In genomic region chr12:117041409-117041808, GRCm38 (mm10) we compare ENCODE assay signal across 28 mouse cellular contexts.
DNase-seq lines count a peak whose midpoint lies in the region; ATAC-seq and TF ChIP-seq lines count a peak whose summit lies in the region.
"Had no signal": no experiment of that assay in that cellular context is flagged by ENCODE, and none has a peak within 500 bp of the region (broad histone marks: within the 10 kb centered on the region; RNA-seq: fewer than 3 reads in every experiment).

No protein-coding gene starts in this region.

- intact Hi-C loops in heart, adult 2 months (cut with DNase I) = no loop called here

- no peaks in the 10 kb centered on the region for H3K9me3 ChIP-seq in heart, postnatal 0 days (replicated peaks; ENCODE audit: control insufficient read depth, low read length)
- H3K9me3 ChIP-seq in kidney, postnatal 0 days (replicated peaks; ENCODE audit: low read length) = no peaks in the 10 kb centered on the region
- no peaks in the 10 kb centered on the region for H3K9me3 ChIP-seq in kidney, embryonic 16.5 days (ENCODE audit: low read length)
- H3K9me3 ChIP-seq in midbrain, embryonic 11.5 days (ENCODE audit: control insufficient read depth, low read length) = no peaks in the 10 kb centered on the region; the same call in 1 of the 2 replicates
- H3K9me3 ChIP-seq in midbrain, embryonic 13.5 days = no peaks in the 10 kb centered on the region
- H3K9me3 ChIP-seq: embryonic facial prominence, embryonic 10.5 days; embryonic facial prominence, embryonic 15.5 days had no signal

- H3K79me2 ChIP-seq in heart, adult 2 months (replicated peaks; ENCODE audit: control insufficient read depth, insufficient read depth, low read length) = no peaks in the 10 kb centered on the region

- TF ChIP-seq EP300 in heart, postnatal 0 days (IDR thresholded peaks at IDR 0.05; ENCODE audit: low read depth) = no peak
- TF ChIP-seq EP300 in heart, adult 2 months (IDR thresholded peaks at IDR 0.05; ENCODE audit: insufficient read depth, low read depth, low read length) = no peak

- no peaks in the 10 kb centered on the region for H3K4me1 ChIP-seq in heart, postnatal 0 days (ENCODE audit: control insufficient read depth, insufficient read depth)
- H3K4me1 ChIP-seq in heart, adult 2 months (ENCODE audit: control insufficient read depth, insufficient read depth, low read length) = no peaks in the 10 kb centered on the region
- no peaks in the 10 kb centered on the region for H3K4me1 ChIP-seq in kidney, postnatal 0 days (replicated peaks; ENCODE audit: insufficient read depth, low read length)
- H3K4me1 ChIP-seq in kidney, embryonic 16.5 days (ENCODE audit: insufficient read depth, low read length) = no peaks in the 10 kb centered on the region
- H3K4me1 ChIP-seq in midbrain, embryonic 11.5 days (ENCODE audit: control insufficient read depth, insufficient read depth, low read length) = peaks cover 9% of the 10 kb centered on the region
- peaks cover 13% of the 10 kb centered on the region for H3K4me1 ChIP-seq in midbrain, embryonic 13.5 days (replicated peaks)
- H3K4me1 ChIP-seq: embryonic facial prominence, embryonic 10.5 days; embryonic facial prominence, embryonic 15.5 days; hindbrain, embryonic 15.5 days had no signal

- no peak for TF ChIP-seq POLR2A in heart, adult 2 months (IDR thresholded peaks at IDR 0.05; ENCODE audit: insufficient read depth, low read depth, low read length)

- no peak overlapping the region for H3K4me2 ChIP-seq in heart, postnatal 0 days (ENCODE audit: low read depth, low read length)
- no peak overlapping the region for H3K4me2 ChIP-seq in kidney, postnatal 0 days (ENCODE audit: low read length)
- no peak overlapping the region for H3K4me2 ChIP-seq in kidney, embryonic 16.5 days (replicated peaks; ENCODE audit: low read depth, low read length)
- H3K4me2 ChIP-seq in midbrain, embryonic 11.5 days = no peak overlapping the region
- no peak overlapping the region for H3K4me2 ChIP-seq in midbrain, embryonic 13.5 days (replicated peaks)
- H3K4me2 ChIP-seq: embryonic facial prominence, embryonic 15.5 days; forebrain, embryonic 12.5 days; hindbrain, embryonic 15.5 days; lung, embryonic 14.5 days; midbrain, embryonic 12.5 days had no signal

- H3K27ac ChIP-seq in heart, postnatal 0 days (ENCODE audit: low read depth) = no peak overlapping the region
- no peak overlapping the region for H3K27ac ChIP-seq in heart, adult 2 months
- no peak overlapping the region for H3K27ac ChIP-seq in kidney, postnatal 0 days
- no peak overlapping the region for H3K27ac ChIP-seq in kidney, embryonic 16.5 days (ENCODE audit: low read length)
- H3K27ac ChIP-seq in midbrain, embryonic 11.5 days (ENCODE audit: low read depth, low read length) = no peak overlapping the region
- H3K27ac ChIP-seq in midbrain, embryonic 13.5 days = no peak overlapping the region
- H3K27ac ChIP-seq: embryonic facial prominence, embryonic 10.5 days; embryonic facial prominence, embryonic 15.5 days; forebrain, embryonic 12.5 days; hindbrain, embryonic 15.5 days; liver, embryonic 14.5 days; midbrain, embryonic 12.5 days had no signal

- H3K36me3 ChIP-seq in heart, postnatal 0 days (replicated peaks; ENCODE audit: control insufficient read depth, insufficient read depth, low read length) = no peaks in the 10 kb centered on the region
- H3K36me3 ChIP-seq in heart, adult 2 months (ENCODE audit: control insufficient read depth, insufficient read depth, low read length) = no peaks in the 10 kb centered on the region
- no peaks in the 10 kb centered on the region for H3K36me3 ChIP-seq in kidney, postnatal 0 days (ENCODE audit: insufficient read depth, low read length)
- H3K36me3 ChIP-seq in kidney, embryonic 16.5 days (ENCODE audit: insufficient read depth, low read length) = no peaks in the 10 kb centered on the region
- no peaks in the 10 kb centered on the region for H3K36me3 ChIP-seq in midbrain, embryonic 11.5 days (ENCODE audit: control insufficient read depth, insufficient read depth, low read length)
- no peaks in the 10 kb centered on the region for H3K36me3 ChIP-seq in midbrain, embryonic 13.5 days
- H3K36me3 ChIP-seq: embryonic facial prominence, embryonic 10.5 days; embryonic facial prominence, embryonic 15.5 days; forebrain, embryonic 12.5 days; hindbrain, embryonic 15.5 days; midbrain, embryonic 12.5 days had no signal

- WGBS in heart, postnatal 0 days = 76% methylated on average over 2 of the region's 2 CpGs
- 86% methylated on average over 2 of the region's 2 CpGs for WGBS in heart, adult 2 months
- WGBS in kidney, postnatal 0 days = 97% methylated on average over 2 of the region's 2 CpGs
- 87% methylated on average over 2 of the region's 2 CpGs for WGBS in kidney, embryonic 16.5 days
- WGBS in midbrain, embryonic 11.5 days = 95% methylated on average over 2 of the region's 2 CpGs
- 94% methylated on average over 2 of the region's 2 CpGs for WGBS in midbrain, embryonic 13.5 days

- no peak overlapping the region for H3K9ac ChIP-seq in heart, postnatal 0 days (replicated peaks; ENCODE audit: low read depth, low read length)
- H3K9ac ChIP-seq in heart, adult 2 months (ENCODE audit: low read depth, low read length) = no peak overlapping the region
- H3K9ac ChIP-seq in kidney, postnatal 0 days (ENCODE audit: low read depth, low read length) = no peak overlapping the region
- H3K9ac ChIP-seq in kidney, embryonic 16.5 days (replicated peaks; ENCODE audit: low read length) = no peak overlapping the region
- H3K9ac ChIP-seq in midbrain, embryonic 11.5 days (ENCODE audit: low read length) = no peak overlapping the region
- H3K9ac ChIP-seq in midbrain, embryonic 13.5 days (replicated peaks) = no peak overlapping the region
- H3K9ac ChIP-seq: embryonic facial prominence, embryonic 15.5 days; forebrain, embryonic 12.5 days; hindbrain, embryonic 15.5 days; liver, embryonic 14.5 days; lung, embryonic 14.5 days; midbrain, embryonic 12.5 days had no signal

- DNase-seq in heart, postnatal 0 days (ENCODE audit: low spot score) = no peak
- DNase-seq in heart, adult 2 months = no peak
- no peak for DNase-seq in kidney, postnatal 0 days (ENCODE audit: low spot score)
- DNase-seq in midbrain, embryonic 11.5 days (ENCODE audit: low spot score, missing footprints) = no peak
- no peak for DNase-seq in adrenal gland, adult 18-20 months (ENCODE audit: low spot score in 2 of 2)
- no peak for DNase-seq in ovary, postnatal 10 days (ENCODE audit: low spot score)
- DNase-seq: adrenal gland, adult 2 months; adrenal gland, postnatal 36 days; cerebellum, adult 2 months; cerebellum, postnatal 14 days; gastrocnemius, postnatal 10 days; kidney, adult 9 months; kidney, postnatal 36 days; layer of hippocampus, postnatal 36 days; liver; lung, embryonic 14.5 days; right cerebral cortex, postnatal 4 days; thymus, adult 2 months; thymus, postnatal 36 days had no signal

- H3K27me3 ChIP-seq in heart, postnatal 0 days (ENCODE audit: control insufficient read depth, insufficient read depth, low read length) = no peaks in the 10 kb centered on the region
- no peaks in the 10 kb centered on the region for H3K27me3 ChIP-seq in heart, adult 2 months (ENCODE audit: control insufficient read depth, insufficient read depth, low read length)
- H3K27me3 ChIP-seq in kidney, postnatal 0 days (ENCODE audit: insufficient read depth, low read length) = no peaks in the 10 kb centered on the region
- H3K27me3 ChIP-seq in kidney, embryonic 16.5 days (ENCODE audit: insufficient read depth, low read length) = no peaks in the 10 kb centered on the region
- no peaks in the 10 kb centered on the region for H3K27me3 ChIP-seq in midbrain, embryonic 11.5 days (ENCODE audit: control insufficient read depth, insufficient read depth, low read length)
- no peaks in the 10 kb centered on the region for H3K27me3 ChIP-seq in midbrain, embryonic 13.5 days
- H3K27me3 ChIP-seq: embryonic facial prominence, embryonic 15.5 days; hindbrain, embryonic 15.5 days had no signal

- no peak overlapping the region for H3K4me3 ChIP-seq in heart, postnatal 0 days (ENCODE audit: low read depth, low read length)
- H3K4me3 ChIP-seq in heart, adult 2 months = no peak overlapping the region
- H3K4me3 ChIP-seq in kidney, postnatal 0 days (replicated peaks; ENCODE audit: low read depth, low read length) = no peak overlapping the region
- no peak overlapping the region for H3K4me3 ChIP-seq in kidney, embryonic 16.5 days (ENCODE audit: low read length)
- no peak overlapping the region for H3K4me3 ChIP-seq in midbrain, embryonic 11.5 days (ENCODE audit: low read depth, low read length)
- no peak overlapping the region for H3K4me3 ChIP-seq in midbrain, embryonic 13.5 days (replicated peaks)
- H3K4me3 ChIP-seq: embryonic facial prominence, embryonic 10.5 days; embryonic facial prominence, embryonic 15.5 days; forebrain, embryonic 12.5 days; hindbrain, embryonic 15.5 days; midbrain, embryonic 12.5 days had no signal

- TF ChIP-seq CTCF in heart, postnatal 0 days (IDR thresholded peaks at IDR 0.05; ENCODE audit: low read depth) = peak; percentile 51
- TF ChIP-seq CTCF in heart, adult 2 months (IDR thresholded peaks at IDR 0.05) = no peak
- TF ChIP-seq CTCF in kidney, postnatal 0 days (IDR thresholded peaks at IDR 0.05; ENCODE audit: low read depth) = peak; percentile 9; the same call in 1 of the 2 replicates

- 0 out of 2 replicates have a peak, but pooled peaks have one; percentile 30 for ATAC-seq in heart, postnatal 0 days (ENCODE audit: insufficient read depth, low read depth)
- no peak for ATAC-seq in kidney, postnatal 0 days (replicated peaks; ENCODE audit: low FRiP score, low read depth)
- ATAC-seq in kidney, embryonic 16.5 days (ENCODE audit: low FRiP score, low TSS enrichment) = no peak
- ATAC-seq in midbrain, embryonic 11.5 days (ENCODE audit: low FRiP score) = 0 out of 2 replicates have a peak, but pooled peaks have one; percentile 30
- no peak for ATAC-seq in midbrain, embryonic 13.5 days
- ATAC-seq: intestine, embryonic 16.5 days had no signal

Comparison
In these comparisons a context has a peak if more than half of its experiments do, and no peak if none do; other contexts are left out.
1. ATAC-seq: peak in heart, postnatal 0 days (single experiment) and midbrain, embryonic 11.5 days (single experiment); none in kidney, postnatal 0 days (single experiment), kidney, embryonic 16.5 days (single experiment) and midbrain, embryonic 13.5 days (single experiment).